Mouse (Mus musculus) hindbrain, embryonic 14.5 days (tissue): ENCODE data around the gene Kif1b. TPM values are rescaled to one million over a fixed set of nuclear protein-coding genes. Genes with fewer than 3 reads are reported as not detected.

ENCODE experiments used
- polyA plus RNA-seq: library from polyadenylated mRNA; unstranded; fragments of >200 nt; fragmentation: Nextera tagmentation; extraction: Ambion mirVana; gene quantifications from 2 replicates; pipeline ENCODE4 v1.2.1, GENCODE M21; 2014

Kif1b gene
- polyA plus RNA-seq, 1 experiment from 2014 or later: 188 TPM

Other genes starting within 250 kb of the Kif1b start
- gene Pex14, start 207.8 kb downstream of the Kif1b start, polyA plus RNA-seq: 46.7 and 47.0 TPM in 2 replicates
- gene Dffa, start 203.5 kb downstream of the Kif1b start, polyA plus RNA-seq: 20.1 and 20.8 TPM in 2 replicates
- 0.41 and 0.99 TPM in 2 replicates for gene Cort, start 180.9 kb downstream of the Kif1b start, polyA plus RNA-seq
- 16.9 and 18.7 TPM in 2 replicates for gene Cenps, start 170.1 kb downstream of the Kif1b start, polyA plus RNA-seq
- gene Pgd, start 140.9 kb downstream of the Kif1b start, polyA plus RNA-seq: 46.4 TPM in 2 replicates
- 53.8 and 55.3 TPM in 2 replicates for gene Ube4b, start 119.1 kb upstream of the Kif1b start, polyA plus RNA-seq
- not detected in 2 replicates for gene Rbp7, start 147.3 kb upstream of the Kif1b start, polyA plus RNA-seq
- 0.37 TPM in 1 of 2 replicates, not detected in the other for gene Tmem274, start 169.7 kb upstream of the Kif1b start, polyA plus RNA-seq
- 7.5 and 8.2 TPM in 2 replicates for gene Nmnat1, start 177.5 kb upstream of the Kif1b start, polyA plus RNA-seq
- 49.9 and 52.5 TPM in 2 replicates for gene Lzic, start 177.5 kb upstream of the Kif1b start, polyA plus RNA-seq
- gene Ctnnbip1, start 210.5 kb upstream of the Kif1b start, polyA plus RNA-seq: 99.0 and 100 TPM in 2 replicates